Mouse (Mus musculus): Measurements from ENCODE around the gene Pdia4.
"Not testable (repeated sequence)": the region's sequence is repeated elsewhere in the genome, so short reads cannot be mapped to it uniquely, and the experiment has no call there.

The Pdia4 gene

GRCm38 (mm10) chr6:47813257-47813878, at the start of gene Pdia4:
Pdia4 (minus strand) TSS chr6:47813430.
- DNase-seq (ENCODE audit: low spot score) = peak; percentile 97

GRCm38 (mm10) chr6:47857729-47858128, 44.5 kb upstream of the Pdia4 start:
- DNase-seq (ENCODE audit: low spot score) = not testable (repeated sequence)

- DNase-seq (ENCODE audit: low spot score) = no peak
Observed at GRCm38 (mm10) chr6:47857241-47857640, 44.0 kb upstream of the Pdia4 start.

- no peak for DNase-seq (ENCODE audit: low spot score)
Observed at GRCm38 (mm10) chr6:47845779-47846178, 32.5 kb upstream of the Pdia4 start.

- DNase-seq (ENCODE audit: low spot score) = no peak
Observed at GRCm38 (mm10) chr6:47842337-47842736, 29.1 kb upstream of the Pdia4 start.

- no peak for DNase-seq (ENCODE audit: low spot score)
Observed at GRCm38 (mm10) chr6:47841831-47842230, 28.6 kb upstream of the Pdia4 start.

GRCm38 (mm10) chr6:47841077-47841476, 27.8 kb upstream of the Pdia4 start:
- no peak for DNase-seq (ENCODE audit: low spot score)

- DNase-seq (ENCODE audit: low spot score) = no peak
Observed at GRCm38 (mm10) chr6:47837630-47838029, 24.4 kb upstream of the Pdia4 start.

- DNase-seq (ENCODE audit: low spot score) = no peak
Observed at GRCm38 (mm10) chr6:47835984-47836521, 22.8 kb upstream of the Pdia4 start.

GRCm38 (mm10) chr6:47835482-47835983, 22.3 kb upstream of the Pdia4 start, which contains the start of gene Zfp398:
Zfp398 (plus strand) TSS chr6:47835661.
- peak; percentile 85 for DNase-seq (ENCODE audit: low spot score)

- no peak for DNase-seq (ENCODE audit: low spot score)
Observed at GRCm38 (mm10) chr6:47832220-47832619, 19.0 kb upstream of the Pdia4 start.

- DNase-seq (ENCODE audit: low spot score) = peak; percentile 85
Observed at GRCm38 (mm10) chr6:47830104-47831078, 17.2 kb upstream of the Pdia4 start, which contains the start of gene Zfp786. Zfp786 (minus strand) TSS chr6:47830867.

- DNase-seq (ENCODE audit: low spot score) = no peak
Observed at GRCm38 (mm10) chr6:47828950-47829349, 15.7 kb upstream of the Pdia4 start.

GRCm38 (mm10) chr6:47827462-47827861, 14.2 kb upstream of the Pdia4 start:
- DNase-seq (ENCODE audit: low spot score) = no peak

GRCm38 (mm10) chr6:47824241-47824640, 11.0 kb upstream of the Pdia4 start:
- no peak for DNase-seq (ENCODE audit: low spot score)

- no peak for DNase-seq (ENCODE audit: low spot score)
Observed at GRCm38 (mm10) chr6:47821776-47822175, 8.5 kb upstream of the Pdia4 start.

GRCm38 (mm10) chr6:47821236-47821635, 8.0 kb upstream of the Pdia4 start:
- no peak for DNase-seq (ENCODE audit: low spot score)

GRCm38 (mm10) chr6:47819626-47820325, 6.5 kb upstream of the Pdia4 start:
- DNase-seq (ENCODE audit: low spot score) = no peak

GRCm38 (mm10) chr6:47818721-47819120, 5.5 kb upstream of the Pdia4 start:
- DNase-seq (ENCODE audit: low spot score) = no peak

GRCm38 (mm10) chr6:47816151-47816550, 2.9 kb upstream of the Pdia4 start:
- no peak for DNase-seq (ENCODE audit: low spot score)

- DNase-seq (ENCODE audit: low spot score) = no peak
Observed at GRCm38 (mm10) chr6:47812271-47812915, 837 bp downstream of the Pdia4 start.
